Mouse (Mus musculus): ENCODE measurements around the gene Wfdc18. TPM values are rescaled to one million over a fixed set of nuclear protein-coding genes. Genes with fewer than 3 reads are reported as not detected.
A peak's percentile ranks its signal among the peaks of the same experiment; 100 is the strongest.

Gene Wfdc18
- polyA plus RNA-seq, 1 experiment = not detected

DNA sequence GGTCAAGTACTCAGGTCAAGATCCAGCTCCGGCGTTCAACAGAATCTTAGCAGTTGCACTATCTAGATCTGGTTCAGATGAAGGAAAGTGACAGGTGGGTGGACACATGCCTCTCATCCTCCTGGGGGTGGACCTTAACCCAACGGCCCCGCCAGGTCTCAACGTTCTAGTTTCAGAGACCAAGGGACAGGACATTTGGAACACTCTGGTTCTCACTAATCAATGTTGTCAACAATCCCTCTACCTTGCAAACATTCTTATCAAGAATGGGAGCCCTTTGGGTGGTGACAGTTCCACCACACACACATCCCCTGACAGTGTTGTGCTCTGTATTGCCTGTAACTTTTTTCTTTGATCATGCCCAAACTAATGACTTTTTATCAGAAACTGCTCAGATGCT lies 33.0 kb downstream of the Wfdc18 start:
- H3K36me3 ChIP-seq (replicated peaks; ENCODE audit: low read length) = no peaks in the 10 kb centered on the region
- H3K9me3 ChIP-seq = no peaks in the 10 kb centered on the region
- TF ChIP-seq FLI1 (IDR thresholded peaks at IDR 0.05; ENCODE audit: low read length) (no peak), GATA1 (IDR thresholded peaks at IDR 0.05; ENCODE audit: borderline replicate concordance, low read length) (no peak)
- no peak overlapping the region for H3K4me3 ChIP-seq (replicated peaks)
- H3K27me3 ChIP-seq (replicated peaks) = peaks cover 65% of the 10 kb centered on the region
- H3K4me1 ChIP-seq = peaks cover 36% of the 10 kb centered on the region

DNA sequence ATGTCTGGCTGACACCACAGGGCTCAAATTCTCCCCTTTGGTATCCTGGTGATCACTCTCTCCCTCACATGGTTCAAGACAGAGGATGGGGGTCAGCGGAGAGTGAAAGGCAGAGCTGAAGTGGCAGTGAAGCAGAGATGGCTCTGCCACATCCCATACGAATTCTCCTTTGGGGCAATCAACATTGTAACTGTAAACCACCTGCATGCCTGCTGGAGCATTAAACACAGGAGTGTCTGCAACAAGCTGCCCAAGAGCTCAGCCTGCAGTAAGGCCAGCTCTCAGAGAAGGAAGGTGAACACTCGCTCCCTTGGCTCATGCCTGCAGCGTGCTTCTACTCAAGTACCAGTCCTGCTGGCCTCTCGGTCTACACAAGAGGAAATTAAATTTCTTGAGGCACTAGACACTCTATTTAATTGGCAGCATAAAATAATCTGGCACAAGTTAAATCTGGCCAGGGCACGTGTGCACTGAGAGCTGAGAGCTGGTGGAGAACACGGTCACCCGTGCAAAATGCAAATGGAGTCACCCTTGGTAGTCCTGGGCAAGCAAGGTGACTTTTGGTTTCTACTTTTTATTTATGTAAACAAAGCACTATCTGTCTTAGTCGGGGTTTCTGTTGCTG lies 34.0 kb downstream of the Wfdc18 start:
- no peaks in the 10 kb centered on the region for H3K36me3 ChIP-seq (replicated peaks; ENCODE audit: low read length)
- no peaks in the 10 kb centered on the region for H3K9me3 ChIP-seq
- no peak overlapping the region for H3K4me3 ChIP-seq (replicated peaks)
- TF ChIP-seq GATA1 (IDR thresholded peaks at IDR 0.05; ENCODE audit: borderline replicate concordance, low read length) (no peak), FLI1 (IDR thresholded peaks at IDR 0.05; ENCODE audit: low read length) (no peak)
- peaks cover 29% of the 10 kb centered on the region for H3K4me1 ChIP-seq
- H3K27me3 ChIP-seq (replicated peaks) = peaks cover 70% of the 10 kb centered on the region

DNA sequence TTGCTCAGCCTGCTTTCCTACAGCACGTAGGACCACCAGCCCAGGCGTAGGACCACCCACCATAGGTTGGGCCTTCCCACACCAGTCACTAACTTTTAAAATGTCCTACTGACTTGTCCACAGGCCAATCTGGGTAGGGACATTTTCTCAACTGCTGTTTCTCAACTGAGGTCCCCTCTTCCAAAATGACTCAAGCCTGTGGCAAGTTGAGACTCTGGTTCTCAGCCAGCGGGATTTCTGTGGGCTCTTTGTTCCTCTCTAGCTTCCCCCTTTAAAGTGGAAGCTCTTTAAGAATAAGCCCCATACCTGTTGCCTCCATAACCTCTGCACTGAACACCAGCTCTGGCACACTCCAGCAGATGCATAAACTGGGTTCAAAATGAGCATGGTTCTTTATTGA lies 34.7 kb downstream of the Wfdc18 start:
- peaks cover 75% of the 10 kb centered on the region for H3K27me3 ChIP-seq (replicated peaks)
- H3K9me3 ChIP-seq = no peaks in the 10 kb centered on the region
- peaks cover 26% of the 10 kb centered on the region for H3K4me1 ChIP-seq
- H3K4me3 ChIP-seq (replicated peaks) = no peak overlapping the region
- H3K36me3 ChIP-seq (replicated peaks; ENCODE audit: low read length) = no peaks in the 10 kb centered on the region
- TF ChIP-seq GATA1 (IDR thresholded peaks at IDR 0.05; ENCODE audit: borderline replicate concordance, low read length) = no peak
- no peak for TF ChIP-seq FLI1 (IDR thresholded peaks at IDR 0.05; ENCODE audit: low read length)

DNA sequence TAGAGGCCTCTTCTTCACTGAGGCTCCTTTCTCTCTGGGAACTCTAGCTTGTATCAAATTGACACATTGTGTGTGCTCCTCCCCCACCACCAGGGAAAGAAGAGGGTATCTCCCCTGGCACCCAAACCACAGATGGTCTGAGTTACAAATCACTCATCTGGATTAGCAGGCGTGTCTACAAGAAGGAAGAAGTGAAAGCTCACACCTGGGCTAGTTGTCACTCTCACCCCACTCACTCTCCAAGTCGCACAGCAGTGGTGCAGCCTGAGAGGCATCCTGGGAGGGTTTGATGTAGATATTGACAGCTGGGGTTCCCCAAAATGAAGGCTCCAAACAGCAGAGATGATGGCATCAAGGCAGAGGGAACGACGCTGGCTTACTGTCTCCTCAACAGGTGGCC lies 37.3 kb downstream of the Wfdc18 start:
- TF ChIP-seq FLI1 (IDR thresholded peaks at IDR 0.05; ENCODE audit: low read length) (no peak), GATA1 (IDR thresholded peaks at IDR 0.05; ENCODE audit: borderline replicate concordance, low read length) (no peak)
- H3K9me3 ChIP-seq = peaks cover 12% of the 10 kb centered on the region
- H3K36me3 ChIP-seq (replicated peaks; ENCODE audit: low read length) = no peaks in the 10 kb centered on the region
- H3K27me3 ChIP-seq (replicated peaks) = peaks cover 71% of the 10 kb centered on the region
- H3K4me1 ChIP-seq = peaks cover 21% of the 10 kb centered on the region
- no peak overlapping the region for H3K4me3 ChIP-seq (replicated peaks)

DNA sequence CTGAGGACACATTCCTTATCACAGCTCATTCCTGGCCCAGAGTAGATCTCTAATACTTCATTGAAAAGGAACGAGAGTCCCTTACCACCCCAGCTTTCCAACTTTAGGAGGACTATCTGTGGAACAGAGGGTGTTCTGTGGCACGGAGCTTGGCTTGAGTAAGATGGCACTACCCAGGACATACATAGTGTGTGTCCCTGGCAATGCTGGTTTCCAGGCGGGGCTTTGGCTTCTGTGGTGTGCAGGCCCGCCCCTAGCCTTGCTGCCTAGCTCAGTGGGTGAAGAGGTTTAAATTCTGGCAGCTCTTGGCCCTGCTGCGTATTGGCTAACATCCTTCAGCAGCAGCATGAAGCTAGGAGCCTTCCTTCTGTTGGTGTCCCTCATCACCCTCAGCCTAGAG lies 37.9 kb downstream of the Wfdc18 start, which contains the start of gene Wfdc21:
Gene Wfdc21 (plus strand): TSS at position 260 of the 400 bp plus-strand sequence.
- Histone ChIP-seq H3K36me3 (replicated peaks; ENCODE audit: low read length) (no peaks in the 10 kb centered on the region), H3K27me3 (replicated peaks) (peaks cover 66% of the 10 kb centered on the region), H3K9me3 (peaks cover 17% of the 10 kb centered on the region), H3K4me1 (peaks cover 21% of the 10 kb centered on the region), H3K4me3 (replicated peaks) (peak within 1 kb of the TSS; percentile 10)
- no peak for TF ChIP-seq GATA1 (IDR thresholded peaks at IDR 0.05; ENCODE audit: borderline replicate concordance, low read length)
- no peak for TF ChIP-seq FLI1 (IDR thresholded peaks at IDR 0.05; ENCODE audit: low read length)

DNA sequence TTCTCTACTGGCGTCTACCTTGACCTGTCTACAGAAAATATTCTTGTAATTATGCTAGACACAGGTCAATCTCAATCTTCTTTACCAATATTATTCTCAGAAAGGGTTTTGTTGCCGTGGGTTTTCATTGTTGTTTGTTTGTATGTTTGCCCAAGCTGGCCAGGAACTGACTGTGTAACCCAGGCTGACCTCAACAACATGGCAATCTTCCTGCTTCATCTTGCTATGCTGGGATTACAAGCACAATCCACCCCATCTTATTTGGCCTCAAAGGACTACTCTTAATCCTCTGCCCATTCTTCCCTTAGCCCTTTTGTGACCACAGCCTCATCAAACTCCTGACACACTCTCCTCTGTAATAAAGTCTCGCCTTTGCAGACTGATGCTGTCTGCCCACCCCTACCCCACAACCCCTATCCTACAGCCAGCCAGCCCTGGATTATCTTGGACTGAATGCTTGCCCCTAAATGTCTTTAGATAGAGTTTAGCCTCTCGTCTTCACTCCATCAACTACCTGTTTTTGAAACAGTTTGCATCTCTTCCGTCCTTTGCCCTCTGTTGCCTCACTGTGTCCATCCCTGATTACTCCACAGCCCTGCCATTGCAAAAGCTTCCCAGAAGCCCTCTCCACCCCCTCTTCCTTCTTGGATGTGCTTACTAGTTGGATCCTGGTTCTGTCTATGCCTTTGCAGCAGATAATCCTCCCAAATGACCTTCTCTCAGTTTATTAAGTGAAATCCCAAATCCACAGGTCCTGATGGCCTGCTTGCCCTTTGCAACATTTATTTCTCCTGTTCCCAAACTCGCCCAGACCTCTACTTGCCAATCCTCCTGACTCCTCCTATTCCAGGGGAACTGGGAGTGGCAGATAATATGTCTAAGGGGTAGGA lies 38.8 kb downstream of the Wfdc18 start:
- no peak for TF ChIP-seq FLI1 (IDR thresholded peaks at IDR 0.05; ENCODE audit: low read length)
- TF ChIP-seq GATA1 (IDR thresholded peaks at IDR 0.05; ENCODE audit: borderline replicate concordance, low read length) = no peak
- H3K9me3 ChIP-seq = peaks cover 22% of the 10 kb centered on the region
- peaks cover 62% of the 10 kb centered on the region for H3K27me3 ChIP-seq (replicated peaks)
- H3K4me3 ChIP-seq (replicated peaks) = no peak overlapping the region
- peaks cover 2% of the 10 kb centered on the region for H3K36me3 ChIP-seq (replicated peaks; ENCODE audit: low read length)
- H3K4me1 ChIP-seq = peaks cover 21% of the 10 kb centered on the region

DNA sequence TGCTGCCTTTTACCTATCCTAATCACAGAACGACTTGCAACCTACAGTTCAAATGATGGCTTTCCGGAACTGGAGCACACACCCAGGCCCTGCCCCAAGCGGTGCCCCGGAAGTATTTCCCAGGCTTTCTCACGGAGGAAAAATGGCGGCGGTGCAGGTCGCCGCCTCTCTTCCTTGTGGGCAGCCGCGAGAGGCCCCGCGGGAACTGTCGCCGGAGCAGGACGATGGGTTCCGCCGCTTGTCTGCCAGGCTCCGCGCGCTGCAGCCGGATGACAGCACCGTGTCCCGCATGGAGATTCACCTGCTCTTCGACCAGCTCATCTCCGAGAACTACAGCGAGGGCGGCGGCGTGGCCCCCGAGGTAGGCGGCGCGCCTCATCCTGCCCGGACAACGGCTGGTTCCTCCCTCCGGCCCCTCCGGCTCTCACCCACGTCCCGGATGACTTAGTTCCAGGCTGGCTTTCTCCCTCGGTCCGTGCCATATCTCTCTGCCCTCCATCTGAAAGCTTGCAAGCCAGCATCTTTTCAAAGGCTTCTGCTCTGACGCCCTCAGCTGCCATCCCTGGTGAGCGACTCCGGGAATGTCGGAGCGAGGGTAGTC lies 44.9 kb downstream of the Wfdc18 start, which contains the start of gene Heatr6:
Gene Heatr6 (plus strand): TSS at position 116 of the 601 bp plus-strand sequence.
- no peak for TF ChIP-seq GATA1 (IDR thresholded peaks at IDR 0.05; ENCODE audit: borderline replicate concordance, low read length)
- TF ChIP-seq FLI1 (IDR thresholded peaks at IDR 0.05; ENCODE audit: low read length) = no peak
- peaks cover 9% of the 10 kb centered on the region for H3K27me3 ChIP-seq (replicated peaks)

DNA sequence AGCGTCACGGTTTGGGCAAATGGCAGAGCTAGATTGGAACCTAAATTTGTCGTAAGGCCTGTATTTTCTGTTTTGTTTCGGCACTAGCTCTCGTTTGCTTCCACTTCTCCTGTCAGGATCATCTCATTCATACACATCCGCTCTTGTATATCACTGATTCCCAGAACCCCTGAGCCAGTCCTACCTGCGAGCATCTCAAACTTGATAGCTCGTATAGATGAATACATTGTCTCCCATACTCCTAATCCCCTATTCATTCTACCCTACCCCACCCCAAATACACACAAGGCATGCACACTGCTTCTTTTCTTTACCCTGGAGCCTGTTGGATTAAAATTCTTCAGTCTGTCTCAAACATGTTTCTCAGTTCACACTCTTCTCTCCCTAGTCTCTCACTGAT lies 45.4 kb downstream of the Wfdc18 start:
- H3K27me3 ChIP-seq (replicated peaks) = peaks cover 5% of the 10 kb centered on the region

More for the DNA sequence above, 44.9 kb downstream of the Wfdc18 start, which contains the start of gene Heatr6:
- Histone ChIP-seq H3K4me3 (replicated peaks) (peak within 1 kb of the TSS; percentile 99), H3K9me3 (peaks cover 22% of the 10 kb centered on the region), H3K36me3 (replicated peaks; ENCODE audit: low read length) (peaks cover 35% of the 10 kb centered on the region), H3K4me1 (peaks cover 14% of the 10 kb centered on the region)

More for the DNA sequence above, 45.4 kb downstream of the Wfdc18 start:
- H3K36me3 ChIP-seq (replicated peaks; ENCODE audit: low read length) = peaks cover 40% of the 10 kb centered on the region
- H3K4me1 ChIP-seq = peaks cover 14% of the 10 kb centered on the region
- peak overlapping the region; percentile 99 for H3K4me3 ChIP-seq (replicated peaks)
- TF ChIP-seq FLI1 (IDR thresholded peaks at IDR 0.05; ENCODE audit: low read length) (no peak), GATA1 (IDR thresholded peaks at IDR 0.05; ENCODE audit: borderline replicate concordance, low read length) (no peak)
- peaks cover 22% of the 10 kb centered on the region for H3K9me3 ChIP-seq

Other genes starting within 250 kb of the Wfdc18 start
- 1.3 TPM in 1 of 2 replicates, not detected in the other for gene Mmp28, start 245.9 kb upstream of the Wfdc18 start, polyA plus RNA-seq (2012; ENCODE audit: insufficient read depth, low replicate concordance)
- gene Taf15, start 235.9 kb upstream of the Wfdc18 start, polyA plus RNA-seq (2012; ENCODE audit: insufficient read depth, low replicate concordance) = 8.7 and 97.3 TPM in 2 replicates
- not detected in 2 replicates for gene Heatr9, start 186.8 kb upstream of the Wfdc18 start, polyA plus RNA-seq (2012; ENCODE audit: insufficient read depth, low replicate concordance)
- 10.7 TPM in 1 of 2 replicates, not detected in the other for gene Ccl5, start 178.5 kb upstream of the Wfdc18 start, polyA plus RNA-seq (2012; ENCODE audit: insufficient read depth, low replicate concordance)
- gene Ccl9, start 130.4 kb upstream of the Wfdc18 start, polyA plus RNA-seq (2012; ENCODE audit: insufficient read depth, low replicate concordance) = 2.4 TPM in 1 of 2 replicates, not detected in the other
- gene Ccl6, start 115.9 kb upstream of the Wfdc18 start, polyA plus RNA-seq (2012; ENCODE audit: insufficient read depth, low replicate concordance) = 26.0 TPM in 1 of 2 replicates, not detected in the other
- not detected in 2 replicates for gene Rpl9-ps1, start 63.4 kb upstream of the Wfdc18 start, polyA plus RNA-seq (2012; ENCODE audit: insufficient read depth, low replicate concordance)
- 7.9 TPM in 1 of 2 replicates, not detected in the other for gene Ccl3, start 59.7 kb upstream of the Wfdc18 start, polyA plus RNA-seq (2012; ENCODE audit: insufficient read depth, low replicate concordance)
- gene Ccl4, start 46.4 kb upstream of the Wfdc18 start, polyA plus RNA-seq (2012; ENCODE audit: insufficient read depth, low replicate concordance) = 1.7 TPM in 1 of 2 replicates, not detected in the other
- gene Wfdc17, start 5.0 kb upstream of the Wfdc18 start, polyA plus RNA-seq (2012; ENCODE audit: insufficient read depth, low replicate concordance) = not detected in 2 replicates
- gene Wfdc21, start 37.9 kb downstream of the Wfdc18 start, polyA plus RNA-seq (2012; ENCODE audit: insufficient read depth, low replicate concordance) = not detected in 2 replicates
- gene Heatr6, start 44.7 kb downstream of the Wfdc18 start, polyA plus RNA-seq (2012; ENCODE audit: insufficient read depth, low replicate concordance) = 3.5 and 4.0 TPM in 2 replicates
- not detected in 2 replicates for gene Hnf1b, start 141.0 kb downstream of the Wfdc18 start, polyA plus RNA-seq (2012; ENCODE audit: insufficient read depth, low replicate concordance)
- gene Ddx52, start 233.0 kb downstream of the Wfdc18 start, polyA plus RNA-seq (2012; ENCODE audit: insufficient read depth, low replicate concordance) = 0.81 TPM in 1 of 2 replicates, not detected in the other

Data from megakaryocyte, embryonic 14.5 days (primary cell).